12 mouse cellular contexts compared by ENCODE assay signal in genomic region chr1:135380071-135380991, GRCm38 (mm10). TPM values are rescaled to one million over a fixed set of nuclear protein-coding genes. Genes with fewer than 3 reads are reported as not detected.
DNase-seq lines count a peak whose midpoint lies in the region; ATAC-seq and TF ChIP-seq lines count a peak whose summit lies in the region.
"Had no signal": no experiment of that assay in that cellular context is flagged by ENCODE, and none has a peak within 500 bp of the region (broad histone marks: within the 10 kb centered on the region; RNA-seq: fewer than 3 reads in every experiment).

No protein-coding gene starts in this region.

- H3K9ac ChIP-seq in hindbrain, embryonic 11.5 days (ENCODE audit: low read depth, low read length): no peak overlapping the region
- no peak overlapping the region for H3K9ac ChIP-seq in hindbrain, postnatal 0 days (replicated peaks; ENCODE audit: low read length)
- H3K9ac ChIP-seq: liver, embryonic 14.5 days had no signal

- TF ChIP-seq CTCF in cerebellum, adult 2 months (IDR thresholded peaks at IDR 0.05; ENCODE audit: borderline replicate concordance, insufficient read depth, low read depth, low read length): no peak
- TF ChIP-seq CTCF in hindbrain, postnatal 0 days (IDR thresholded peaks at IDR 0.05; ENCODE audit: low read depth): no peak

- peaks cover 39% of the 10 kb centered on the region for H3K36me3 ChIP-seq in hindbrain, embryonic 10.5 days
- 0 out of 2 replicates have a peak, but pooled peaks cover 7% of the 10 kb centered on the region for H3K36me3 ChIP-seq in hindbrain, embryonic 11.5 days (ENCODE audit: control insufficient read depth, insufficient read depth, low read length)
- peaks cover 22% of the 10 kb centered on the region for H3K36me3 ChIP-seq in hindbrain, postnatal 0 days (ENCODE audit: insufficient read depth, low read length)

- peaks cover 3% of the 10 kb centered on the region for H3K4me1 ChIP-seq in hindbrain, embryonic 10.5 days (replicated peaks)
- peaks cover under 1% of the 10 kb centered on the region; the same call in 1 of the 2 replicates for H3K4me1 ChIP-seq in hindbrain, embryonic 11.5 days (replicated peaks; ENCODE audit: control insufficient read depth, insufficient read depth, low read length)
- peaks cover 28% of the 10 kb centered on the region for H3K4me1 ChIP-seq in cerebellum, adult 2 months (ENCODE audit: control insufficient read depth, insufficient read depth, low read length)
- peaks cover 1% of the 10 kb centered on the region; the same call in 1 of the 2 replicates for H3K4me1 ChIP-seq in hindbrain, postnatal 0 days (ENCODE audit: insufficient read depth, low read length)

- no peak overlapping the region for H3K4me2 ChIP-seq in hindbrain, embryonic 11.5 days (replicated peaks; ENCODE audit: low read depth, low read length)
- no peak overlapping the region for H3K4me2 ChIP-seq in hindbrain, postnatal 0 days (ENCODE audit: low read depth, low read length)

- H3K4me3 ChIP-seq in hindbrain, embryonic 10.5 days: no peak overlapping the region
- H3K4me3 ChIP-seq in hindbrain, embryonic 11.5 days (ENCODE audit: low read depth, low read length): no peak overlapping the region
- no peak overlapping the region for H3K4me3 ChIP-seq in cerebellum, adult 2 months (replicated peaks; ENCODE audit: insufficient read depth, low read depth, low read length)
- no peak overlapping the region for H3K4me3 ChIP-seq in hindbrain, postnatal 0 days (ENCODE audit: low read length)
- H3K4me3 ChIP-seq: embryonic facial prominence, embryonic 10.5 days had no signal

- no peak for ATAC-seq in hindbrain, embryonic 11.5 days (ENCODE audit: low FRiP score)
- 0 out of 2 replicates have a peak, but pooled peaks have one; percentile 10 for ATAC-seq in hindbrain, postnatal 0 days

- WGBS in hindbrain, embryonic 10.5 days: 85% methylated on average over 15 of the region's 15 CpGs
- WGBS in hindbrain, embryonic 11.5 days: 80% methylated on average over 15 of the region's 15 CpGs
- WGBS in cerebellum, adult 2 months: 31% methylated on average over 15 of the region's 15 CpGs
- 57% methylated on average over 15 of the region's 15 CpGs for WGBS in hindbrain, postnatal 0 days

- peak; percentile 17; the same call in 1 of the 2 replicates for TF ChIP-seq POLR2A in cerebellum, adult 2 months (IDR thresholded peaks at IDR 0.05; ENCODE audit: borderline replicate concordance, insufficient read depth, low read length)

- no peak for DNase-seq in hindbrain, embryonic 10.5 days (ENCODE audit: low spot score)
- DNase-seq in hindbrain, embryonic 11.5 days (ENCODE audit: low spot score): no peak
- DNase-seq in Muller cell, postnatal 12 days (ENCODE audit: inconsistent ontology term): peak; percentile 87
- peak; percentile 58 to 74 for DNase-seq in cerebellum, adult 2 months
- DNase-seq in hindbrain, postnatal 0 days (ENCODE audit: low spot score): peak; percentile 46
- no peak for DNase-seq in thymus, postnatal 10 days (ENCODE audit: low spot score in 2 of 2)
- DNase-seq in gastrocnemius, postnatal 10 days: no peak
- DNase-seq in urinary bladder, postnatal 36 days (ENCODE audit: low spot score in 2 of 2): no peak
- DNase-seq: adrenal gland, adult 8-10 months; thymus, postnatal 4 days had no signal

- H3K27me3 ChIP-seq in hindbrain, embryonic 10.5 days (ENCODE audit: insufficient read depth, poor library complexity, severe bottlenecking): no peaks in the 10 kb centered on the region
- H3K27me3 ChIP-seq in hindbrain, embryonic 11.5 days (ENCODE audit: control insufficient read depth, insufficient read depth, low read length): no peaks in the 10 kb centered on the region
- H3K27me3 ChIP-seq in cerebellum, adult 2 months (ENCODE audit: control insufficient read depth, insufficient read depth, low read length): no peaks in the 10 kb centered on the region
- H3K27me3 ChIP-seq in hindbrain, postnatal 0 days (ENCODE audit: insufficient read depth, low read length): no peaks in the 10 kb centered on the region

- H3K9me3 ChIP-seq in hindbrain, embryonic 10.5 days: no peaks in the 10 kb centered on the region
- no peaks in the 10 kb centered on the region for H3K9me3 ChIP-seq in hindbrain, embryonic 11.5 days (ENCODE audit: control insufficient read depth, low read length)
- H3K9me3 ChIP-seq in hindbrain, postnatal 0 days (ENCODE audit: low read length): no peaks in the 10 kb centered on the region
- H3K9me3 ChIP-seq: embryonic facial prominence, embryonic 10.5 days had no signal

- H3K27ac ChIP-seq in hindbrain, embryonic 10.5 days: 0 out of 2 replicates have a peak overlapping the region, but pooled peaks have one; percentile 29
- no peak overlapping the region for H3K27ac ChIP-seq in hindbrain, embryonic 11.5 days (ENCODE audit: low read depth, low read length)
- peak overlapping the region; percentile 91 for H3K27ac ChIP-seq in cerebellum, adult 2 months (ENCODE audit: insufficient read depth, low read length)
- peak overlapping the region; percentile 28; the same call in 1 of the 2 replicates for H3K27ac ChIP-seq in hindbrain, postnatal 0 days
- H3K27ac ChIP-seq: embryonic facial prominence, embryonic 10.5 days; liver, embryonic 14.5 days had no signal

RNA-seq across cellular contexts. Expression of gene Shisa4, which starts 5.3 kb away (rescaled TPM):
- 63.3 and 72.2 TPM in 2 replicates for polyA plus RNA-seq in hindbrain, embryonic 10.5 days (2016; fragmentation: Nextera tagmentation; extraction: Ambion mirVana)
- 40.1 and 44.5 TPM in 2 replicates for polyA plus RNA-seq in hindbrain, embryonic 11.5 days (2014; fragmentation: Nextera tagmentation; extraction: Ambion mirVana)
- 130 and 147 TPM in 2 replicates for polyA plus RNA-seq in cerebellum, adult 2 months (2012; rRNA removed)
- 158 and 165 TPM in 2 replicates for total RNA-seq in hindbrain, postnatal 0 days (2014; rRNA removed)
- 160 and 161 TPM in 2 replicates for polyA plus RNA-seq in hindbrain, postnatal 0 days (2015; fragmentation: Nextera tagmentation; extraction: Ambion mirVana)
- 100 to 1,000 TPM; 261 to 295 TPM for total RNA-seq in gastrocnemius, postnatal 10 days (2021)

RNA-seq across cellular contexts. Expression of gene Ipo9, which starts 50.0 kb away (rescaled TPM):
- 164 and 186 TPM in 2 replicates for polyA plus RNA-seq in hindbrain, embryonic 10.5 days (2016; fragmentation: Nextera tagmentation; extraction: Ambion mirVana)
- polyA plus RNA-seq in hindbrain, embryonic 11.5 days (2014; fragmentation: Nextera tagmentation; extraction: Ambion mirVana): 176 and 217 TPM in 2 replicates
- 139 and 157 TPM in 2 replicates for polyA plus RNA-seq in cerebellum, adult 2 months (2012; rRNA removed)
- 118 and 134 TPM in 2 replicates for total RNA-seq in hindbrain, postnatal 0 days (2014; rRNA removed)
- 90.9 and 91.1 TPM in 2 replicates for polyA plus RNA-seq in hindbrain, postnatal 0 days (2015; fragmentation: Nextera tagmentation; extraction: Ambion mirVana)
- 10 to 100 TPM; 50.9 to 61.4 TPM for total RNA-seq in gastrocnemius, postnatal 10 days (2021)

RNA-seq across cellular contexts. Expression of gene Lmod1, which starts 55.7 kb away (rescaled TPM):
- 0.50 and 0.66 TPM in 2 replicates for polyA plus RNA-seq in hindbrain, embryonic 10.5 days (2016; fragmentation: Nextera tagmentation; extraction: Ambion mirVana)
- polyA plus RNA-seq in hindbrain, embryonic 11.5 days (2014; fragmentation: Nextera tagmentation; extraction: Ambion mirVana): 0.32 and 0.45 TPM in 2 replicates
- 0.47 and 0.59 TPM in 2 replicates for polyA plus RNA-seq in cerebellum, adult 2 months (2012; rRNA removed)
- total RNA-seq in hindbrain, postnatal 0 days (2014; rRNA removed): 0.47 TPM in 1 of 2 replicates, not detected in the other
- polyA plus RNA-seq in hindbrain, postnatal 0 days (2015; fragmentation: Nextera tagmentation; extraction: Ambion mirVana): 0.24 and 0.38 TPM in 2 replicates
- 1 to 10 TPM; 2.5 to 3.7 TPM for total RNA-seq in gastrocnemius, postnatal 10 days (2021)

Comparison
In these comparisons a context has a peak if more than half of its experiments do, and no peak if none do; other contexts are left out.
1. DNase-seq: peak in Muller cell, postnatal 12 days (single experiment), cerebellum, adult 2 months (2 of 2) and hindbrain, postnatal 0 days (single experiment); none in hindbrain, embryonic 10.5 days (single experiment), hindbrain, embryonic 11.5 days (single experiment), thymus, postnatal 10 days (0 of 2), gastrocnemius, postnatal 10 days (single experiment) and urinary bladder, postnatal 36 days (0 of 2).